19 mouse cellular contexts compared by ENCODE assay signal in the genomic region with DNA sequence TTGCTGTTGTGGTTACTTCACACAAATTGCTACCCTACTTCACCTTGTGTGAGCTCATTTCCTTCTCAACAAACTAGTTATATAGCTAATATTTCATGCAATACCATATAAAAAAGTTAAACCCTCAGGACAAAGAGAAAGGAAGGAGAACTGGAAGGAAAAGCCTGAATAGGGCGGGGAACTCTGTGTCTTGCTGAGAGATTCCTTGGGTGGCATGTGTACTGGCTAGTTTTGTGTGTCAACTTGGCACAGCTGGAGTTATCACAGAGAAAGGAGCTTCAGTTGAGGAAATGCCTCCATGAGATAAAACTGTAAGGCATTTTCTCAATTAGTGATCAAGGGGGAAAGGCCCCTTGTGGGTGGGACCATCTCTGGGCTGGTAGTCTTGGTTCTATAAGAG. TPM values are rescaled to one million over a fixed set of nuclear protein-coding genes. Genes with fewer than 3 reads are reported as not detected.
"Had no signal": no experiment of that assay in that cellular context is flagged by ENCODE, and none has a peak within 500 bp of the region (broad histone marks: within the 10 kb centered on the region; RNA-seq: fewer than 3 reads in every experiment).

No protein-coding gene starts in this region.

RNA-seq across cellular contexts. Expression of gene Fhl5, which starts 8.9 kb away (rescaled TPM):
- polyA plus RNA-seq: heart, embryonic 10.5 days; heart, embryonic 11.5 days; heart, embryonic 12.5 days; heart, embryonic 13.5 days; heart, embryonic 14.5 days; heart, embryonic 15.5 days; heart, embryonic 16.5 days; heart, postnatal 0 days; hindbrain, embryonic 10.5 days; hindbrain, embryonic 11.5 days; hindbrain, embryonic 12.5 days; hindbrain, embryonic 13.5 days; hindbrain, embryonic 15.5 days; hindbrain, embryonic 16.5 days; inflammation-experienced regulatory T-cells, adult 6 months; kidney, adult 2 months; kidney, embryonic 14.5 days; kidney, embryonic 15.5 days; kidney, embryonic 16.5 days had no signal
